Mouse (Mus musculus): Measurements from ENCODE around the gene Ptprz1.
"Not testable (repeated sequence)": the region's sequence is repeated elsewhere in the genome, so short reads cannot be mapped to it uniquely, and the experiment has no call there.

The Ptprz1 gene

DNA sequence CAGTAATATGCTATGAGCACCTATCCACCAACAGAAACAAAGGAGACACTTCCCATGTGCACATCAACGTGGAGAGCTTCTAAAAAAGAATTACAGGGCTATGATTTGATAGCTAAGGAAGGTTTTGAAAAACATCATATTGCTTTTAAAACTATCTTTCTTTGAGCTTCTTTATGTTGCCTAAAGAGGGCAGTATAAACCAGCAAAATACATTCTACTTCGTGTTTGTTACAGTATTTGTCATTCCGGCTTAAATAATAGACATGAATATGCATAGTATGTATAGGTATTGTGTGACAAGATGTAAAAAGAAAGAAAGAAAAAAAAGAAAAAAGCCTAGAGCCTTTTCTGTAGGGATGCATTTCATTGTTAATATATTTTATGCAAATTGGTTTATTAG, 127.8 kb downstream of the Ptprz1 start:
- DNase-seq (ENCODE audit: low spot score): no peak

DNA sequence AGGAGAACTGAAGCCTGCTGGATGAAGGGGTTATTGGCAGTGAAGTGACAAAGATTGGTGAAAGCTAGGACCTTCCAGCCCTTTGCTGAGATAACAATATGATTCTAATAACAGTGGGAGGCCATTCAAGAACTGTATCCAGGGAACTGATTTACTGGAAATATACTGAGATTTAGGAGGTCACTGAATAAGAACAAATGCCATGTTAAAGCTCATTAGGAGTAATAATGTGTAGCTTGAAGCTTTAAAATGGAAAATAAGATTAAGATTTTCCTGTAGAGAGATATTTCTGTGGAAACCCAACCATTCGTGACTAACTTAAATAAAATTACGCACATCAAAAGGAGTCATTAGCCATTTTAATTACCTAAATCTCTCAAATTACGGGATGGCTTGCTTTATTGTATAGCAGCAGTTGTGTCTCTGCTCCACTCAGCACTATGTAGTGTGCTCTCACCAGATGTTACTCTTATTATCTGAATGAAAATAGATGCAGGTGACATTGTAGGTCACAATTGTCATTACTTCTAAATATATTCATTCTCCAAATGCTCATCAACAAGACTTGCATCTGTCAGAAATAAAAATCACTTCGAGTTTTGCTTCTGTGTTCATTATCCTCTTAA, 139.8 kb downstream of the Ptprz1 start:
- DNase-seq (ENCODE audit: low spot score): no peak

DNA sequence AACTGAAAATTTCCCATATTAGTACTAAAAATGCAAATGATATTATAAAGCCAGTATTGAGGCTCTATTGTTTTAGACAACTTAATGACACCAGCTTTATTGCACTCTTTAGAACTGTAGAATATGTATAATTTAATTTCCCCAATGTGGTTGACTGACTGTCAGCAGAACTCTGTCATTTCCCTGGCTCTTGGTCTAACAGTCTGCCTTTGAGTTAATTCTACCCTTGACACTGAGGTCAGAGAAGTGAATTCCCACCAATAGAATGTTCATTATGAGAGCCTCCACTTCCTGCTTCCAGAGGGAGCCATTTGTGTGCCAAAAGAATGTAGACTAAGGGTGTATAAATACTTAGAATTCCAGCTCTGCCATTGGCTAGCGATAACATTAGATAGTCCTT, 152.9 kb downstream of the Ptprz1 start:
- DNase-seq (ENCODE audit: low spot score): no peak

DNA sequence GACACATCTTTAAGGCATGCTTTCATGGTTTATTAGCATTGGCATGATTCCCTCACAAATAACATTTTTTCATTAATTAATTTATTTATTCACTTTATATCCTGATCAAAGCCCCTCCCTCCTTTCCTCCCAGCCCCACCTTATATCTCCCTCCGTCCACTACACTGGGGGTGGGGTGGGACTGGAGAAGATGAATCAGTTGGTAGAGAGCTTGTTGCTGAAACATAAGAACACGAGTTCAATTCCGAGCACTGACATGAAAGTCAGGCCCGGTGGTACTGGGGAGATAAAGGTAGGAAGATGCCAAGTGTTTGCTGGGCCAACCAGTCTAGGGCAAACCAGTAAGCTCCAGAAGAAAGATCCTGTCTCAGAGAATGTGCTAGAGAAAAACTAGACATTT, 173.5 kb downstream of the Ptprz1 start:
- DNase-seq (ENCODE audit: low spot score): no peak

DNA sequence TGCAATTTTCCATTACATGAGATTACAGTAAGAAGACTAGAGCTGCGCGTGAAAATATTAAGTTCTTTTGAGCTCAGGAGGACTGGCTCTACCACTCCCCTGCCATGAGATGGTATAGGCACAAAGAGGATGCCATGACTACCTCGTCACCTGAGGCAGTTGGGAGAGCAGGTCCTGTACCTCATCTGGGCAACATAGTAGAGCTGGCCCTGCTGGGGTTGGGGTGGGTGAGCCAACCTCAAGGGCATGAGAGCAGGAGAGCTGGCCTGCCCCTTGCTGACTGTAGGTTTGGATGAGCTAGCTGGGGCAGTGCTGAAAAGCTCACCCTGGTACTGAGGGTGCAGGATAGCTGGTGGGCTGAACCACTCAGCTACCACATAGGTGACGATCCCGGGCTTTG, 180.4 kb downstream of the Ptprz1 start:
- DNase-seq (ENCODE audit: low spot score): no peak

DNA sequence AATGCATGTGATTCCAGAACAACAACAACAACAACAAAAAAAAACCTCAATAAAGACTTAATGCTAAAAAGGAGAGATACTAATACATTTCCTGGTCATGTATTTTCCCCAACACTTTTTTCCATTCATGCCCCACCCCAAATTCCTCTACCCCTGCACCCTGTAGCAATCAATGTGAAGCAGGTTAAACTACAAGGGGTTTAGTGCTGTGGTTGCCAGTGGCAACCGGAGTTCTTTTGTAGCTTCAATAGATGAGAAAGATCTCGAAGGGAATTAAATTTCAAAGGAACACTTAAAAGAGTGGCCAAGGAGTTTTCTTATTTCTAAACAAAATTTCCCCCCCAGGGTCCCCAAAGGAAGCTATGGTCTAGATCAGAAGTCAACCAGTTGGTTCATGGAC, 200.8 kb downstream of the Ptprz1 start:
- DNase-seq (ENCODE audit: low spot score): no peak

DNA sequence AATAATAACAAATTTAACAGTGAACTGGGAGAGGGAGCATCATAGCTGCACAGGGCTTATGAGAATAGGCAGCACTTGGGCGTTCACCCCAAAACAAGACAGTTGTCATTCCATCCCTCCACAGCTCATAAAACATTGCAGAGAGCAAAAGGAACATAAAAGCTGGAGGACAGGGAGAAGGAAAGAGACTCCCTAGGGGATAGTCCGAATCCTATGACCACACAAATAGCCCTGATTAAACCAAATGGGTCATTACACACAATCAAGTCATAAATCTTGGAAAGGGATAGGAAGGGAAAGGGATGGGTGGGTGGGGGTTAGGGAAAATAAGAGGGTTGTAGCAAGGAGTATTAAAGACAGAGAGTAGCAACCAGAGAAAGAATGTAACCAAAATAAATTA, 203.0 kb downstream of the Ptprz1 start:
- no peak for DNase-seq (ENCODE audit: low spot score)

DNA sequence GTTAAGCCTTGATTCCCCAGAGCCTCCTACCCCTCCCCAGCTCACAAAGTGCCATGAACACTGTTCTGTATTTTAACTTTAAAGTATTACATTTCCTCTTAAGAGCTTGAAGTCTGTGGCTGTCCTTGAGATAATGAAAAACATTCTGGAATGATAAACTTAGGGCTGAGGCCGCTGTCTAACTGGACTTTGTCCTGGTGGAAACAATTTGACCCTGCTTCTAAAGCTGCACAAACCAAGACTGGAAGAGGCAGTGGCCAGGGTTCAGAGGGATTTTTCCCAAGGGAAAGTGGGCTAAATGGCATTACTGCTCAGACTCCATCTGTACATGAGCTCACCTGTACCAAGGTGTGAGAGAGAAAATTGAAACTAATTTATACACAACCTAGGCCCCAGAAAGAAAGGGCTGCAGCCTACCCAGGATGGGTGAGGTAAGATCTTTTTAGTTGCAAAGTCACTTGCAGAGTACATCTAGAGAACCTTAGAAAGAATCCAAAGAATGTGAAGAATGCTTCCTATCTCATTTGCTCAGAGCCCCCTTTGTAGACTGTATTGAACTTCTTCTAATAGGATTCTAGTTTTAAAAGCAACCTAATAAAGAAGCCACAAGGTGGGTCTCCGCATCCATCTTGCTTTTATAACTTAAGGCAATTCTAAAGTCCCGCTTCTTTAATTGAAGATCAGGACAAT, 204.8 kb downstream of the Ptprz1 start:
- no peak for DNase-seq (ENCODE audit: low spot score)

DNA sequence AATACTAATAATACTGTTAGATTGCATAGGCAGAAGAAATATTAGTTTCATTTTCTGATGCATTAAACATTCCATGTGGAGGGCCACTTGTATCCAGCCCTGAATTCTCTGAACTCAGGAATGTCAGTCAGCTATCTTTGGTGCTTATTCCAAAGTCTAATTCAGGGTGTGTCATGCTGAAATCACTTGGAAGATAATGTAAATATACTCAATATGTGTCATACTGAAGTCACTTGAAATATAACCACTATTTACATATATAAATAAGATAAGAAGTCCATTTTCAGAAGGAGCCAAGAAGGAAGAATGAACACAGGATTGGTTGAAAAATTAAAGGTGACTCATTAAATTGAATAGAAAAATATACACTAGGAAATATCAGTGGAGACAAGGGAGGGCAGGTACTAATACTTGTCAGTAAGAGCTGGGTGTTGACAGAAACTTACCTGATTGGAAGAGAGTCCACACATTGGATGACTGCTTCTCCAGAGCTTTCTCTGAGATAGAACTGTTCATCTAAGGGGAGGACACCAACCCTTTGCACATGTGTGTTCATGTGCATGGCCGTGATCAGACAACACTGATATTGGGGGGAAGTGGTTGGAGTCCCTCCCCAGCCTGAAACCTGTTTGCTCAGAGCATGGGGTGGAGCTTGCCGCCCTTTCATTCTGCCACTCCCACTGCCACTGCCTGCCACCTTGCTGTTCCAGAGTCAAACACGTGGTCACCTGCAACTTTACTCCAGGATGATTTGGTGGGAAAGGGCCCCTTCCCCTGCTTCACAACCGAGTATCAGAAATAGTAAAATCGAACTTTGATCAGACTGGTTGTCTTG, 209.5 kb downstream of the Ptprz1 start:
- no peak for DNase-seq (ENCODE audit: low spot score)

DNA sequence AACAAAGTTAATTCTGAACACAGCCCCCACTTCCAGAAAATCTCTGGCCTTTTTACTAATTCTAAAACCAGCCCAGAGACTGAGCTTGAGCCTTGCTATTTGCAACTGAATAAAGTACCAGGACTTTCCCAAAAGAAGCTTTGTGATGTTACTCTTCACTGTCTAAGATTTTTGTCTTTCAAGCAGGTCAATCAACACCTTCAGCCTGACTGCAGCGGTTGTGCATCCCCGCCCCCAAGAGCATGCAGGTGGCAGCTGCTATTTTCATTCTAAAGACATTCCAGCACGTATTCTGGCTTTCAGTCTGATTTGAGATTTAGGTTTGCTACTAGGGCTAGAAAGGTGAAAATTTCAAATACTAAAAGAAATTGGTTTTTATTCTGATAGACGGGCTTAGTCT, 214.0 kb downstream of the Ptprz1 start:
- not testable (repeated sequence) for DNase-seq (ENCODE audit: low spot score)

DNA sequence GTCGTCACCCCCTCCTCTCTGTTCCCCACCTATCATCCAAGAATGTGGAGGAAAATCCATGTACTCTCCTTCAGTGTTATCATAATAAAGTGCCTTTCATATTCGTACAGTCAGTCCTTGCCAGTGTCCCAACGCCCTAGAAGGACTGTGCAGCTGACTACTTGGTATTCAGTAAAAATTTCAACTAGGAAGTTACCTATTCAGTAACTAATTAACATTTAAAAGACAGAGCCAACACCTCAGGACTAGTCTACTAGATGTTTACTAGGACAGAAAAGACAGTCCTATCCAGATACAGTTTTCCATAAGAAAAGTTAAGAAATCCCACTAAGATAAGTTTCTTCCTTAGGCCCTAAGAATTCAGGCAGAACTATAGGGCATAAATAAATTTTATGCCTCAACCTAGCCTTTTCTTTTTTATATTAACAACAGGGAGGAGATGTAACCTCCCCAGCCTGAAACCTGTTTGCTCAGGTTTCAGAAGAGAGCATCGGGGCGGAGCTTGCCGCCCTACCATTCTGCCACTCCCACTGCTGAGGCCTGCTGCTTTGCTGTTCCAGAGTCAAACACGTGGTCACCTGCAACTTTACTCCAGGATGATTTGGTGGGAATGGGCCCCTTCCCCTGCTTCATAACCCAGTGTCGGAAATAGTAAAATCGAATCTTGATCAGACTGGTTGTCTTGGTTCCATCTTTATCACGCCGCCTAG, 215.2 kb downstream of the Ptprz1 start:
- not testable (repeated sequence) for DNase-seq (ENCODE audit: low spot score)

Data from MN1 (cell line).